Mouse (Mus musculus): ENCODE data around the gene Ntsr2.

Gene Ntsr2

DNA sequence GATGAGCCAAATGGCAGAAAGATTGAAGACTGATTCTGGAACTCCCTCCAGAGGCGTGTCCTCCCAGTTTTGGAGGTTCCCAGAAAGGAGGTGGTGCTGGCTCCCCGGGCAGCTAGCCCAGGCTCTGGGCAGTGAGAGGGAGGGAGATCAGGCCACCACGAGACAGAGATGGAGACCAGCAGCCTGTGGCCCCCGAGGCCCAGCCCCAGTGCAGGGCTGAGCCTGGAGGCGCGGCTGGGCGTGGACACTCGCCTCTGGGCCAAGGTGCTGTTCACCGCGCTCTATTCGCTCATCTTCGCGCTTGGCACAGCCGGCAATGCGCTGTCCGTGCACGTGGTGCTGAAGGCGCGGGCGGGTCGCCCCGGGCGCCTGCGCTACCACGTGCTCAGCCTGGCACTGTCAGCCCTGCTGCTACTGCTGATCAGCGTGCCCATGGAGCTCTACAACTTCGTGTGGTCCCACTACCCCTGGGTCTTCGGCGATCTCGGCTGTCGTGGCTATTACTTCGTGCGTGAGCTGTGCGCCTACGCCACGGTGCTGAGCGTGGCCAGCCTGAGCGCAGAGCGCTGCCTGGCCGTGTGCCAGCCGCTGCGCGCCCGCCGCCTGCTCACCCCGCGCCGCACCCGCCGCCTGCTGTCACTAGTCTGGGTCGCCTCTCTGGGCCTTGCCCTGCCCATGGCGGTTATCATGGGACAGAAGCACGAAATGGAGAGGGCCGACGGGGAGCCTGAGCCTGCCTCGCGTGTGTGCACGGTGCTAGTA, at the start of gene Ntsr2:
Ntsr2 (plus strand) TSS at position 51 of the 762 bp plus-strand sequence.
- no peak for DNase-seq (ENCODE audit: low read depth, low spot score)

GRCm38 (mm10) chr12:16605624-16606023, 47.6 kb upstream of the Ntsr2 start:
- DNase-seq (ENCODE audit: low read depth, low spot score), result no peak

GRCm38 (mm10) chr12:16610936-16611335, 42.2 kb upstream of the Ntsr2 start, which contains the start of gene Lpin1:
Gene Lpin1, minus strand, starts transcription at chr12:16610966.
- no peak for DNase-seq (ENCODE audit: low read depth, low spot score)

- no peak for DNase-seq (ENCODE audit: low read depth, low spot score)
Measured at GRCm38 (mm10) chr12:16614556-16614955, 38.6 kb upstream of the Ntsr2 start.

DNA sequence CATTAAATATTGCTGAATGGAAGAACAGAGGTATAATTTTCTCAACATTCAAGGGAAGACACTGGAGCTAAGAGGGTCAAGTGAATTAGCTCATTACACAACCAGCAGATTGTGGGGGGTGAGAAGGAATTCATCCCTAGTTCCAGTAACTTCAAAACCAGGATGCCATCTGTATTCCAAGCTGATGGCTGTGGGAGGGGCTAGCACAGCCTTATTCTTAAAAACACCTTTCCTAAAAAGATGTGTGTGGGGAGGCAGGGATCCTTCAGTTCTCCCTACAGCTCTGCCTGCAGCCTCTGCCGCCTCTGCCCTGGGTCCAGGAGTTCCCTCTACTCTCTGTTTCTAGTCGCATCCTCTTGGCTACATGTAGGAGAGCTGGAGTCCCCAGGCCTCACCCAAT, 37.4 kb upstream of the Ntsr2 start:
- no peak for DNase-seq (ENCODE audit: low read depth, low spot score)

GRCm38 (mm10) chr12:16618512-16619274, 34.5 kb upstream of the Ntsr2 start:
- peak; percentile 60 for DNase-seq (ENCODE audit: low read depth, low spot score)

GRCm38 (mm10) chr12:16619453-16619852, 33.7 kb upstream of the Ntsr2 start:
- DNase-seq (ENCODE audit: low read depth, low spot score), result no peak

DNA sequence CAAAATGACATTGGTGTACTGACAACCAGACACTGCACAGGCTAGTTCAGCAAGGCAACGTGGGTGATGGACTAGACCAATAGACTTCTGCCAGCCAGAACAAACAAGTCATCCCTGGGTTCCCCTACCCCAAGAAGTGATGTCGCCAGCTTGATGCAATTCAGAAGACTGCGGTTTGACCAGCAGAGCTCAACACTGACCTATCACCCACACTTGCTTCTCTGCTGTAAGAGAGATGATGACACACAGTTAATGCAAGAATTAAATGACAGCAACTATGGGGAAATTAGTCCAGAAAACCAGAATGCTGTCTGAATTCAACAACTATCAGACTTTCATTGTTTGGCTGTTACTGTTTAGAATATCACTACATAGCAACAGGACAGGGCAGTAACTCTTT, 33.0 kb upstream of the Ntsr2 start:
- no peak for DNase-seq (ENCODE audit: low read depth, low spot score)

DNA sequence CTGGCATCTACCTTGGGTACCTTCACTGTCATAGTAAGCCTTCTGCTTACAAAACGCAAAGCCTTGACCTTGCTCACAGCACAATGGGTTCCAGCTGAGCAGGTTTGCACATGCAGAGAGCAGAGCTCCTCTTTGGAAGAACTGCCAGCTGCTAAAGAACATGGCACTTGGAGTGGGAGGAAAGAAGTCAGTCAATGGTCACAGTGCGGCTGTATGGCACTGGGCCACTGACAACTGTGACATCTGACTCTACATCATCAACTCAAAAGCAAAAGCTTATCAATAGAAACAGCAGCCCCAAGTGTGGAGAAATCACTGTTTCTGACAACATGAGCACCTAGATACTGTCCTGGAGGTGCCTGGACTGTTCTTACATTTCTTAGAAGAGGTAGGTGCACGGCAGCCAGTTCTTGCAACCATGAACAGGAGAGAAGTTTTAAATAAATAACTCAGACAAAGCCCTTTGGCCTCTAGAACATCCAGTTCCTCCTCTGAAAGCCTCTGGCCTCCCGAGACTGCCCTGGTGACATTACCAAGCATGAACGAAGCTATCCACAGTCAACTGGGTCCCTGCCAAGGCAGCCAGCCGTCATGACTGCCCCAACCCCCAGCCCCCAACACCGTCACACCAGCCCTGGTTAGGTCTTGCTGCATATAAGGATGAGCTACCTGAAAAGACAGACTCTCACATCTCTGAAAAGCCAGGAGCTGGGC, 22.9 kb upstream of the Ntsr2 start:
- no peak for DNase-seq (ENCODE audit: low read depth, low spot score)

DNA sequence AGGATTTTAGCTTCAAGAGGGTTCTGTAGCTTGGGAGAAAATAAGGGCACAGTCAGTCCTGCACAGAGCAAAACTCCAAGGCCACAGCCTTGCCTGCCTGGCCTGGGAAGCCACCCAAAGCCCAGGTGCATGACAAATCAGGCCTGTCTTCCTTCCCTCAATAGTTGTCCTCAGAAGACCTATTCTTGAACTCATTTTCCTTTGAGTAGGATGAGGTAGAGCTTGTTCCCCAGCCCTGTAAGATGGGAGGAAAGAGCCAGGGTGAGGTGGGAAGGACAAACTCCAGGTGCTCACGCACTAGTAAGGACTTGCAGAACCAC, 22.4 kb upstream of the Ntsr2 start:
- DNase-seq (ENCODE audit: low read depth, low spot score), result no peak

GRCm38 (mm10) chr12:16631423-16631822, 21.8 kb upstream of the Ntsr2 start:
- DNase-seq (ENCODE audit: low read depth, low spot score), result no peak

DNA sequence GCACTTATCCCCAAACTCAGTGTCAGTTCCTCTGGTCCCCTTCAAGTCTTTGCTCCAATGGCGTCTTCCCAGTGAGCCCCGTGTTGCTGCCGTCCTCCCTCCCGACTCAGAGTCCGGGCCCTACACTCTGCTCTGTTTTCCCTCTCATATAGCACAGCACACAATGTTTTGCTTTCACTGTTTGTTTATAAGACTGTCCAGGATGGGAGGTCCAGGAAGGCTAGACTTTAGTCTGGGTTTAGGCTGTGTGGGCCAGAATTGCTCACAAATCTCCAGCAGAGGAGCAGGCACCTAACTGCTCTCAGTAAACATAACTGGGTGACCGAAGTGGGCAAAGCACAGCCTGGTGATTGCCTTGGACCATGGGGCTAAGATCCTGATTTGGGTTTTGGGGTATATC, 19.9 kb upstream of the Ntsr2 start:
- no peak for DNase-seq (ENCODE audit: low read depth, low spot score)

DNA sequence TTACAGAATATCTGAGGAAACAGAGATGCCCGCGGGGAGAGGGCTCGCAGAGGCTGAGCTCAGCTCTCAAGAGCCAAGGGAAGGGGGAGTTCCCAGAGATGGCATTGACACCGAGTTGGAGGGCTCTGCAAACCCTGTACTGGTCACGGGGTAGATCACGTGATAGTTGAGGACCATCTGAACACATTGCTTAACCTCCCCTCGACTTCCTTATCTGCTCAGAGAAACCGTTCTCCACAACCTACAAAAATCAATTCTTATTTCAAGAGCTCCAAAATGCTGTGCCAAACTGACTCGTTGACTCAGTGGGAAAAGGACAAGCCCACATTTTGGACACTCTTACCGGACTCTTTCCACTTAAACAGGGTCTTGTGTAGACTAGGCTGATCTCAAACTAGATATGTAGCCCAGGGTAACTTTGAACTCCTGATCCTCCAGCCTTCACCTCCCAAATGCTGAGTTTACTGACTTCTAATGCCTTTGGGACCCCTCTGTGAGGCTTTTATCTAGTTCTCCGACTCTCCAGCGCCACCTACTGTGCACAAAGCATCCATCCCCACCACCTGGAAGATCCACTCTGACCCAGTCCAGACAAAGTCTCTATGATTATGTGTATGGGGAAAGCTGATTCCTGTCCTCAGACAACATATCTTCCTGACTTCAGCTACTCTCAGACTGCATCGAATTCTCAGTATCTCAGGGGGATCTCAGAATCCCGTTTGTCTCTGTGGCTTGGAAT, 18.9 kb upstream of the Ntsr2 start:
- no peak for DNase-seq (ENCODE audit: low read depth, low spot score)

- no peak for DNase-seq (ENCODE audit: low read depth, low spot score)
Measured at GRCm38 (mm10) chr12:16635816-16636215, 17.4 kb upstream of the Ntsr2 start.

DNA sequence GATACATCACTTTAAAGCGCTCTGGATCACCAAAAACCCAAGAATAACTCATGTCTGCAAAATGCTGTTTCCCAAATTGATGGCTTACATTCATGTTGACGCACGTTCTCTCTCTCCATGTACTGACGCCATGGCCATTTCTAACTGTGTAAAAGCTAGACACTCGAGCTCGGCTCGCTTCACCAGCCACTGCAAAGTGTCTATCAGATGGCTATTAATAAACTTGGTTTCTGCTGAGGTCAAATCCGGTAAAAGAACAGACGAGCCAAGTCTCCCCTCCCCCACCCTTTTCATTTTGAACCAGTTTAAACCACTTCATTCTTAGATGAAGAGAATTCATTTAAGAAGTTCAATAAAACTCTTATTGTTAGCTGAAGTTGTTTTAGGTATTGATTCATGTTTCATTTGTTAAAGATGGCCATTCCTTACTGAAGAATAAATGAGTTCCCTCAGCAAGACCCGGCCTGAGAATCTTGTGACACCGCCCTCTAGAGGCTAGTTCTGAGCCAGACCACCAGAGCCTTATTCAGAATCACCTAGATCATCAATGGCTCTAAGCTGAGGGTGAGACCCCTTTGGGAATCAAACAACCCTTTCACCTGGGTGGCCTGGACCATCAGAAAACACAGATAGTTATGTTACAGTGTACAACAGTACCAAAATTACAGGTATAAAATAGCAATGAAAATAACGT, 14.0 kb upstream of the Ntsr2 start:
- no peak for DNase-seq (ENCODE audit: low read depth, low spot score)

DNA sequence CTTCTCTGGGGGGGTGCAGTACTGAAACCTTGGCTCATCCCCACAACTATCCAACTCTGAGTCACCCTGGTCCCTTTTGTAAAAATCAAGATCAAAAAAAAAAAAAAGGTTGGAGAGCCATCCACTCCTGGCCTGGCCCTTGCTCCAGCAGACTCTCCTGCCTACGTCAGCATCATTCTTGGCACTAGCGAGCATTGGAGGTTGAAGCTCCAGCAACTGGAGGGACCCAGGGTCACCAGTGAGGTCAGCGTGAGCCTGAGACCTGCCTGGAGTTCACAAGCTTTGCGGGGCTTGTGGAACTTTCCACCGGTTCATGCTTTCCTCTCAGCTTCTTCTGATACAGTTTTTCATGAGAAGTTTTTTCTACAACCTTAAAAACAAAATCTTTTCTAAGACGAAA, 13.1 kb upstream of the Ntsr2 start:
- DNase-seq (ENCODE audit: low read depth, low spot score), result no peak

DNA sequence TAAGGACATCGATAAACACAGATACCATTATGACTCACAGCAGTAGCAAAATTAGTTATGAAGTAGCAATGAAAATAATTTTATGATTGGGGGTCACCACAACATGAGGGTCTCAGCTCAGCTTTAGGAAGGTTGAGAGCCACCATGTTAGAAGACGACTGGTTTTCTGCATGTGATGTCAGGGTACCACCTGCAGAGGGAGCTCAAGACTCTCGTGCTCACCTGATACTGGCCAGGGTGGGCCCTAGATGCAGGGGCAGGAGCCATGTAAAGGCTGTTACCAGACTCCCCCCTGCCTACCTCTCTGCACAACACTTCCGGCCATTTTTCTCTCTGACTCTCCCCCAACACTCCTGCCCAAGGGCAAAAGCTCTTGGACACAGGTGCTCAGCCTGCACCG, 11.2 kb upstream of the Ntsr2 start:
- no peak for DNase-seq (ENCODE audit: low read depth, low spot score)

DNA sequence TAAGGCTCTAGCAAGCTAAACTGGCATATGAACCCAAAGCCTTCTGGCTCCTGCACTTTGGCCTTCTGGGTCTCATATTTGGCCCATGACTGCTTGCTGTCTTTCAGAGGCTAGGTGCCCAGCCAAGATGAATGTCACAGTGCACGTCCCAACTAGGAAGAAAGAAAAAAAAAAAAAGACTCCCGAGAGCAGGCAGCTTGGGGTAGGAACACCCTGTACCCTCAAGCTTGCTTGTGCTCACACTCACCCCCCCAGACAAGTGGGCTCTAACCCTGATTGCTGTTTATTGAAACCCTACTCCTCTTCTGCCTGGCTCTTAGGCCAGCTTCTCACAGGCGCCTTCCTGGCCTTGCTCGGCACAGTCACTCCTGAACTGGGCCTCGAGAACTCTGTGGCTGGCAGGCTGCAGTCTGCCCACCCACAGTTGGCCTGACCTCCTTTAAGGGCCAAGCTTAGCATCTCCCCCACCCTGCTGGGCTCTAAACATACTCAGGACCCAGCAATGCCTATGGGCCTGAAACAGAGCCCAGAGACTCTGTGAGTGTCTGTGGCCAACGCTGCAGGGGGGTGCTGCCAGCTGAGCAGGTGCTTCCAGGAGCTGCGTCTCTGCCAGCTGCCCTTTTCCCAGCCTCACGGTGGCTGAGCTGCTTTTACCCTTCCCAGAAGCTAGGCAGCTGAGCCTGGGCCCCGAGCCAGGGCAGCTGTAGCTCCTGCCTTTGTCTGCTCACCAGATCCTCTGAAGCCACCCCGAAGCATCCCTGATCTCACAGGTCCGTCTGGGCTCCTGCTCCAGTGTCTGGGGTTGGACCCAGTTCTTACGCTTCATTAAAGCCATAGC, 9.5 kb upstream of the Ntsr2 start:
- no peak for DNase-seq (ENCODE audit: low read depth, low spot score)

DNA sequence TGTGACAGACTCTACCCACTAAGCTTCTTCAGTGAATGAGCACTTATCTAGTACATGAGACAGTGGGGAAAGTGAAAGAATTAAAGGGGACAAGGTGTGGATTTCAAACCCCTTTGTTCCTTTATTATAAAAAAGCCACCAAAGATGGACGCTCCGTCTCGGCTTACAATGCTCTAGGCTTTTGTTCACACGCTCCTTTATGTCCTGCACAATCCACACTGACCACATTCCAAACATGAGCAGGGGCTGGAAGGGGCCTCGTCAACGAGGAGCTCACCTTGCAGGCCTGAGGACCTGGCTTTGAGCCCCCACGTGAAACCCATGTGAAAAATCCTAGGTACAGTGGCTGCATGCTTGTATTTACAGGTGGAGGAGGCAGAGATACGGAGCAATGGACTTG, 8.5 kb upstream of the Ntsr2 start:
- no peak for DNase-seq (ENCODE audit: low read depth, low spot score)

DNA sequence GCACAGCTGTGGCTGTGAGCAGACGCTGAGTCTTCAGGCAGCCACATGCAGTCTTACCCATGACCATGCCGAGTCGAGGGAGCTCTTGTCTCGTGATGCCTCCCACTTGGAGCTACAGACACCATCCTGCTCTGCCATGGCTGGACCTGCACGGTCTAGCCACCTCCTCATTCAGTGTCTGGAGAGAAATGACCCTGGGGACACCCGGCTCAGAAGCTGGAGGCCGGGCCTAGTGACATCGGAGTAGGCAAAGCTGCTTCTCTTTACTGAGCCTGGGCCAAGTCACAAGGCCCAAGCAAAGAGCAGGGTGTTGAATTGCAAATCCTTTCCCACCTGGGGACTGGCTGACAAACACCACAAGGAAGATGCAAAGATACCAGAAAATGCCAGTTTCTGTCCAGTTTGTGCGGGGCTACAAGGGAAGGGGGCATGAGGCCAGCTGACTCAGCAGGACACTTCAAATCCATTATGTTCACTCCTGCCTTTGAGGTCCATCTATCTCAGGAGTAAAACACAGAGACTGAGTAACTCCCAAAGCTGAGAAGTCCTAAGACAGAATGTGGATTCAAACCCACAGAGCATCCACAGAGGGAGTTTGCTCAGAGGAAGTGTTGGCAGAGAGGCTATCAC, 6.3 kb upstream of the Ntsr2 start:
- DNase-seq (ENCODE audit: low read depth, low spot score), result no peak

All from brain, embryonic 18.5 days (tissue).